In the genomic region with DNA sequence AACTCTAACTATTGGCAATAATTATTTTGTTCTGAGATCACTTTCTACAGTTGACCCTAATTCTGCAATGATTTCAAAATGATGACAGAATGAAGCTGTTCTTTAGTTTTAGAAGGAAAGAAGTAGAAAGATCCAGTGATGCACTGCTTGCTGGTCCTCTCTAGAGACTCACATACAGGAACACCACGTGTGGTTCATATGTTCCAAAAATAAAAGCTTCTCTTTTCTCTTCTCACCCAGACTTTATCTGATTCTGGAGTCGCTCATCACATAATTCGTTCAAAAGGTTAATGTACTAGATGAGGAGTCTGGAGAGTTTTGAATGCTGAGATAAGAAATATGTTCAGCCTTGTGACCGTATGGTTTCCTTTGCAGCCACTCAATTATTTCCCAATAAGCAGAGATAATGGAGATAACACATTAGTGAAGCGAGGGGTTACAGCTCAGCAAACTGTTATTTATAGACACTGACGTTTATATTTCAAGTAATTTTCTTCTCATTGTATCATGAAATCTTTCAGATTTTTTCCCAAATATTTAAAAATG, we compare ENCODE assay signal across 13 mouse cellular contexts.
"Had no signal": no experiment of that assay in that cellular context is flagged by ENCODE, and none has a peak within 500 bp of the region (broad histone marks: within the 10 kb centered on the region; RNA-seq: fewer than 3 reads in every experiment).

No protein-coding gene starts in this region.

- H3K27ac ChIP-seq: limb, embryonic 12.5 days; liver, embryonic 13.5 days; midbrain, embryonic 15.5 days; neural tube, embryonic 12.5 days; stomach, embryonic 15.5 days had no signal

- DNase-seq: kidney, adult 11 months; kidney, adult 9 months; kidney, postnatal 10 days; liver; liver, embryonic 13.5 days; liver, postnatal 0 days; right cerebral cortex, postnatal 14 days; thymus, adult 2 months; thymus, postnatal 36 days had no signal

- H3K9me3 ChIP-seq: limb, embryonic 12.5 days; liver, embryonic 13.5 days; midbrain, embryonic 15.5 days; neural tube, embryonic 12.5 days; stomach, embryonic 15.5 days had no signal

- H3K4me3 ChIP-seq: limb, embryonic 12.5 days; liver, embryonic 13.5 days; midbrain, embryonic 15.5 days; neural tube, embryonic 12.5 days; stomach, embryonic 15.5 days had no signal

- H3K27me3 ChIP-seq: limb, embryonic 12.5 days; liver, embryonic 13.5 days; midbrain, embryonic 15.5 days; neural tube, embryonic 12.5 days; stomach, embryonic 15.5 days had no signal

- H3K36me3 ChIP-seq: limb, embryonic 12.5 days; liver, embryonic 13.5 days; midbrain, embryonic 15.5 days; neural tube, embryonic 12.5 days; stomach, embryonic 15.5 days had no signal

- H3K9ac ChIP-seq: limb, embryonic 12.5 days; liver, embryonic 13.5 days; liver, postnatal 0 days; midbrain, embryonic 15.5 days; neural tube, embryonic 12.5 days; stomach, embryonic 15.5 days had no signal

- H3K4me1 ChIP-seq: limb, embryonic 12.5 days; liver, embryonic 13.5 days; midbrain, embryonic 15.5 days; neural tube, embryonic 12.5 days; stomach, embryonic 15.5 days had no signal

- ATAC-seq: liver, postnatal 0 days; midbrain, embryonic 15.5 days had no signal

- H3K4me2 ChIP-seq: limb, embryonic 12.5 days; liver, embryonic 13.5 days; midbrain, embryonic 15.5 days; neural tube, embryonic 12.5 days; stomach, embryonic 15.5 days had no signal
